14 mouse cellular contexts compared by ENCODE assay signal in genomic region chr7:67608348-67609024, GRCm38 (mm10). TPM values are rescaled to one million over a fixed set of nuclear protein-coding genes. Genes with fewer than 3 reads are reported as not detected.
DNase-seq lines count a peak whose midpoint lies in the region; ATAC-seq and TF ChIP-seq lines count a peak whose summit lies in the region.
"Had no signal": no experiment of that assay in that cellular context is flagged by ENCODE, and none has a peak within 500 bp of the region (broad histone marks: within the 10 kb centered on the region; RNA-seq: fewer than 3 reads in every experiment).

No protein-coding gene starts in this region.

- H3K9me3 ChIP-seq in kidney, embryonic 15.5 days (replicated peaks) = no peaks in the 10 kb centered on the region
- H3K9me3 ChIP-seq in hindbrain, postnatal 0 days (ENCODE audit: low read length) = no peaks in the 10 kb centered on the region
- H3K9me3 ChIP-seq: liver, embryonic 13.5 days had no signal

- intact Hi-C loops in heart, postnatal 36 days (cut with DNase I) = no loop called here

- no peaks in the 10 kb centered on the region for H3K36me3 ChIP-seq in kidney, embryonic 15.5 days
- H3K36me3 ChIP-seq in hindbrain, postnatal 0 days (ENCODE audit: insufficient read depth, low read length) = no peaks in the 10 kb centered on the region
- H3K36me3 ChIP-seq: liver, embryonic 13.5 days had no signal

- H3K4me1 ChIP-seq in kidney, embryonic 15.5 days = peaks cover 31% of the 10 kb centered on the region
- H3K4me1 ChIP-seq in hindbrain, postnatal 0 days (ENCODE audit: insufficient read depth, low read length) = 0 out of 2 replicates have a peak, but pooled peaks cover 4% of the 10 kb centered on the region
- H3K4me1 ChIP-seq: liver, embryonic 13.5 days had no signal

- H3K27me3 ChIP-seq in kidney, embryonic 15.5 days = no peaks in the 10 kb centered on the region
- H3K27me3 ChIP-seq in hindbrain, postnatal 0 days (ENCODE audit: insufficient read depth, low read length) = no peaks in the 10 kb centered on the region
- H3K27me3 ChIP-seq: liver, embryonic 13.5 days had no signal

- ATAC-seq in kidney, embryonic 15.5 days (replicated peaks; ENCODE audit: low FRiP score) = peak; percentile 85
- no peak for ATAC-seq in hindbrain, postnatal 0 days
- ATAC-seq: activated CD4-positive, CD25-positive, alpha-beta regulatory T cell, adult 4 months; intestine, postnatal 0 days had no signal

- no peak overlapping the region for H3K4me2 ChIP-seq in kidney, embryonic 15.5 days
- no peak overlapping the region for H3K4me2 ChIP-seq in hindbrain, postnatal 0 days (ENCODE audit: low read depth, low read length)
- H3K4me2 ChIP-seq: liver, embryonic 13.5 days had no signal

- 44% methylated on average over 4 of the region's 4 CpGs for WGBS in kidney, embryonic 15.5 days
- 40% methylated on average over 4 of the region's 4 CpGs for WGBS in hindbrain, postnatal 0 days

- H3K27ac ChIP-seq in kidney, embryonic 15.5 days = peak overlapping the region; percentile 80
- H3K27ac ChIP-seq in hindbrain, postnatal 0 days = peak overlapping the region; percentile 15; the same call in 1 of the 2 replicates
- H3K27ac ChIP-seq: layer of hippocampus, adult 2 months; liver, embryonic 13.5 days had no signal

- TF ChIP-seq CTCF in brain, embryonic 14.5 days (IDR thresholded peaks at IDR 0.05; ENCODE audit: borderline replicate concordance, extremely low read depth, insufficient read depth, insufficient read length) = no peak
- TF ChIP-seq CTCF in hindbrain, postnatal 0 days (IDR thresholded peaks at IDR 0.05; ENCODE audit: low read depth) = no peak

- no peak overlapping the region for H3K9ac ChIP-seq in kidney, embryonic 15.5 days
- H3K9ac ChIP-seq in hindbrain, postnatal 0 days (replicated peaks; ENCODE audit: low read length) = no peak overlapping the region
- H3K9ac ChIP-seq: liver, embryonic 13.5 days had no signal

- TF ChIP-seq POLR2A in brain, embryonic 14.5 days (IDR thresholded peaks at IDR 0.05; ENCODE audit: borderline replicate concordance, extremely low read depth, insufficient read depth, insufficient read length, poor library complexity, severe bottlenecking) = no peak

- no peak overlapping the region for H3K4me3 ChIP-seq in kidney, embryonic 15.5 days (replicated peaks)
- H3K4me3 ChIP-seq in hindbrain, postnatal 0 days (ENCODE audit: low read length) = no peak overlapping the region
- H3K4me3 ChIP-seq: layer of hippocampus, adult 2 months; liver, embryonic 13.5 days had no signal

- peak; percentile 24 for DNase-seq in heart, adult 11 months
- DNase-seq in heart, postnatal 36 days = no peak
- DNase-seq in kidney, adult 18-20 months = no peak
- peak; percentile 63 for DNase-seq in brain, embryonic 14.5 days (ENCODE audit: low read depth)
- no peak for DNase-seq in hindbrain, postnatal 0 days (ENCODE audit: low spot score)
- DNase-seq in cerebellum, adult 11-12 months = no peak
- no peak for DNase-seq in adrenal gland, postnatal 10 days
- DNase-seq: cerebellum, adult 11 months; liver, embryonic 13.5 days; thymus, postnatal 4 days had no signal

RNA-seq across cellular contexts. Expression of gene Lrrc28, which starts 36.6 kb away (rescaled TPM):
- total RNA-seq in heart, postnatal 36 days (2021) = 10 to 100 TPM; 16.8 to 17.3 TPM
- 15.3 and 15.7 TPM in 2 replicates for polyA plus RNA-seq in kidney, embryonic 15.5 days (2015; fragmentation: Nextera tagmentation; extraction: Ambion mirVana)
- 44.7 and 58.3 TPM in 2 replicates for polyA plus RNA-seq in brain, embryonic 14.5 days (2012; rRNA removed)
- 43.2 and 48.5 TPM in 2 replicates for total RNA-seq in hindbrain, postnatal 0 days (2014; rRNA removed)
- 22.4 and 22.6 TPM in 2 replicates for polyA plus RNA-seq in hindbrain, postnatal 0 days (2015; fragmentation: Nextera tagmentation; extraction: Ambion mirVana)
- total RNA-seq in adrenal gland, postnatal 10 days (2021) = 10 to 100 TPM; 17.6 to 19.3 TPM

RNA-seq across cellular contexts. Expression of gene Ttc23, which starts 38.7 kb away (rescaled TPM):
- 10 to 100 TPM; 17.8 to 19.3 TPM for total RNA-seq in heart, postnatal 36 days (2021)
- 30.4 and 33.1 TPM in 2 replicates for polyA plus RNA-seq in kidney, embryonic 15.5 days (2015; fragmentation: Nextera tagmentation; extraction: Ambion mirVana)
- polyA plus RNA-seq in brain, embryonic 14.5 days (2012; rRNA removed) = 11.9 and 12.4 TPM in 2 replicates
- 4.3 and 5.3 TPM in 2 replicates for total RNA-seq in hindbrain, postnatal 0 days (2014; rRNA removed)
- polyA plus RNA-seq in hindbrain, postnatal 0 days (2015; fragmentation: Nextera tagmentation; extraction: Ambion mirVana) = 6.2 and 8.2 TPM in 2 replicates
- 10 to 100 TPM; 30.5 to 42.8 TPM for total RNA-seq in adrenal gland, postnatal 10 days (2021)

Comparison
In these comparisons a context has a peak if more than half of its experiments do, and no peak if none do; other contexts are left out.
1. DNase-seq: peak in heart, adult 11 months (single experiment) and brain, embryonic 14.5 days (single experiment); none in heart, postnatal 36 days (0 of 2), kidney, adult 18-20 months (single experiment), hindbrain, postnatal 0 days (single experiment), cerebellum, adult 11-12 months (single experiment) and adrenal gland, postnatal 10 days (single experiment).